Mouse (Mus musculus): Measurements from ENCODE around the gene Slc12a8.

Slc12a8 gene

GRCm38 (mm10) chr16:33545530-33545929 lies 28.4 kb downstream of the Slc12a8 start:
- DNase-seq: no peak

GRCm38 (mm10) chr16:33553689-33554342 lies 36.7 kb downstream of the Slc12a8 start:
- no peak for DNase-seq

GRCm38 (mm10) chr16:33558121-33558520 lies 41.0 kb downstream of the Slc12a8 start:
- DNase-seq: no peak

DNA sequence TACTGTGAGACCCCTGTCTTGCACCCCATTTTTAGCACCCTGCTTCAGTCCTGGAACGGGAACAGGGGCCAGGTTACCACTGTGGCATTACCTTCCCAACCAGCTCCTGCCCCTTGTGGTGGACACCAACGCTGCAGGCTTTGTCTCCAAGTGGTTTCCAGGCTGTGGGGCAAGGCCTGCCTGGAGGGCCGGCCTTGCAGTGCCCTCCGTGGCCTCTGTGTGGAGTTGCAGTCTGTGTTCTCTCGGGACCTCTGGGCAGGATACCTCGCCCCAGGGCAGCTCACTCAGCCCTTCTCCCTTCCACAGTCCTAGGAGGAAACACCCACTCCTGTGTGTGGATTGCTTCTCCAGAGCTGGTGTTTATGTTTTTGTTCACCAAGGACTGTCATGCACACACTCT lies 43.2 kb downstream of the Slc12a8 start:
- peak; percentile 71 for DNase-seq

- DNase-seq: no peak
Measured at GRCm38 (mm10) chr16:33561308-33562009, 44.3 kb downstream of the Slc12a8 start.

- no peak for DNase-seq
Measured at GRCm38 (mm10) chr16:33562874-33563537, 45.9 kb downstream of the Slc12a8 start.

DNA sequence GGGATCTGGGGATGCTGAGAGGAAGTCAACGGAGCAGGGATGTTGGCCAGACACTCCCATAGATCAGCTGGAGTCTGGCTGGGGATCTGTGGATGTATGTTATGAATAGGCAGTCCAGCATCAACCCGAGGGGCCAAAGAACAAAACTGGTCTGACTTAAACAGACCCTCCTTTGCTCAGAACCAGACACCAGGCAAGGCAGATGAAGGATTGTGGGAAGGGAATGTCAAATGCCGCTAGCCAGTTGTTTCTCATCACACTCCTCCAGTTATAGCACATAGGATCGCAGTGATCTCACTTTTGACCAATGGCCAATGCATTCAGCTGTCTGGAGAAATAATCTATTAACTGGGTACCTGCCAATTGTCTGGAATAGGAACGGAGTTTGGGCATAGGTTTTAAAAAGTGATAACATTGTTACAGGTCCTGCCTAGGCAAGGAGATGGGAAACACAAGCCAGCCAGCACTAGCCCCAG lies 46.4 kb downstream of the Slc12a8 start:
- DNase-seq: no peak

DNA sequence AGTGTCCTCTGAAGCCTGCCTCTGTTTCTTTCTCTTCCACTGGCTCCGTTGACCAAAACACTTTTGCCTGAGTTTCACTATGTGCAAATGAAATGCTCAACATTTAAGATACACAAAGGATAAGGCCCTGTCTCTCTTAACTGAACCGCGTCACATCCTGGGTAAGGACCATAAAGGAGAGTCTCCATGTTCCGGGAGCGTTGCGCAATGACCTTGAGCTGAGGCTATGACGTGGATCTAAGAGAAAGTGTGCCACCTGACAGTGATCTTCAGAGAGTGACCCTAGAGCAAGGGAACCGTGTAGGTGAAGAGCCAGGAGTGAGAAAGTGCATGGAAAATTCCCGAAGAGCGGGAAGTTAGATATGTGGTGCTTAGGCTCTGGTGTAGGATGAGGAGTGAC lies 49.3 kb downstream of the Slc12a8 start:
- DNase-seq: no peak

GRCm38 (mm10) chr16:33567736-33568135 lies 50.6 kb downstream of the Slc12a8 start:
- DNase-seq: no peak

GRCm38 (mm10) chr16:33568269-33569016 lies 51.3 kb downstream of the Slc12a8 start:
- DNase-seq: no peak

GRCm38 (mm10) chr16:33572646-33573045 lies 55.5 kb downstream of the Slc12a8 start:
- no peak for DNase-seq

DNA sequence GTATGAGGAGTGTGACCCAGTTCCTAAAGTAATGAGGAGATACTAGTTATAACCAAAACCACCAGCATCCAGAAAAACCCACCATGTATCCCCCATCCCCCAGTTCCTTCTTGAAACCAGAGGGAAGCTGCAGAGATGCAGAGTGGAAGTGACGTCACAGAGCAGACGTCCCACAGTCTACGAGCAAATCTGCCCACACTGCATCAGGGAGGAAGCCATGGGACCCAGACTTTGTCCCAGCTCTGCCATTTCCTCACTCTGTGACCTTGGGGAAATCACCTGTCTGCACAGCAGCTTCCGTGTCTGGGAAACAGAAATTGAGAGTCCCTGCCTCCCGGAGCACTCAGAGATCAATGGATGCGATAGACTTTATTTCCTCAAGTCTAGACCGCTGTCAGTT lies 56.6 kb downstream of the Slc12a8 start:
- DNase-seq: no peak

DNA sequence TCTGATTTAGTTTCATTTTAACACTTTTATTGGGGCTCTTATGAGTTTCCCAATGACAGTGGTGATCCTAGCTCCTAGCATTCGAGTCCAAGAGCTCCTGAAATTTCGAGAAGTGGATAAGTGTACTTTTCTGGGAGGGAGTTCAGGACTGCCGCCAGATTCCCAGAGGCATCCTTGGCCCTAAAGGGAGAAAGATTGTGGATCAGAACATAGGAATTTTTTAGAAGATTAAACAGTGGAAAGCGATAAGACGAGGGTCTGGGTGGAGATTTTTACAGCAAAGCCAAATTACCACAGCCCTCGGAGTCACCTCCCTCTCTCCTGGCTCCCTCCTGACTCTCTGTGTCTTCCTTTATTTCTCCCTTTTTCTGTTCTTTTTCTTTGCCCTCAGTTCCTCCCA lies 58.6 kb downstream of the Slc12a8 start:
- DNase-seq: no peak

DNA sequence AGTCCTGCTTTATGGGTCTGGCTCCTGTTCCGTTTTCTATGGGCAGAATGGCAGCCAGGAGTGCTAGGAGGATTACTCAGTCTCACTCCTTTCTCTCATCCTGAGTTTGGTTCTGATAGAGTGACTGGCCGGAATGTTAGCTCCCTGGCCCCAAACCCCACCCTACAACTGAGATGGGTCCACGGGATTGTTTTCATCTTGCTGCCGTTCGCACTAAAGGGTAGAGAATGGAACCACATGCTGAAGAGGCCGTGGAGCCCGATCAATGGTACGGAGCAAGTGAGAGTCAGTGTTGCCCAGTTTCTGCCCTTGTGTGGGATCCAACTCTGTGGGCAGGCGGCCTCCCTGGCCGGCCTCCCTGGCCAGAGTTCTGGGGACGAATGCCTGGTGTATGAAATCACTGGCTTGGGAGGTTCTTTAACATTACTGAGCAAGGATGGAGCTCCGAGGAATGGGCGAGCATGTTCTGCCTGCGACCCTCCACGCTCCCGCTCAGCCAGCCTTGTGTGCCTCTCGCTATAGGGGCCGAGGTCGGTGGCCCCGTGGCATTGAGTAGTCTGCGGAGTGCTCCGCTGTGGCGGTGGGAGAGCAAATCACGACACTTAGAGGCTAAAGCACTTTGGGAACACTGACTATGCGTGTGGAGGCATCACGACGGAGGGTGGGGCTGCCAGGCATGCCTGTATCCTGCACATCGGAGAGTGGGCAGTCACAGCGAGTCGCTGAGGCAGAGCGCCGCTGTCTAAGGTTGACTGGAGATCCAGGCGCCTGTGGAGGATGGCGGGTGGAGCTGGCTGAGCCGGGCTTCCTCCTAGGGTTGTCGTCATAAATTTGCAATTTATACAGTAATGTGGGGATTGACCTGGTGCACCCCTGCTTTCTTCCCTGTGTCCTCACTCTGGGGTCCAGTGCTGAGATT lies 59.4 kb downstream of the Slc12a8 start:
- no peak for DNase-seq

GRCm38 (mm10) chr16:33578462-33578861 lies 61.3 kb downstream of the Slc12a8 start:
- no peak for DNase-seq

DNA sequence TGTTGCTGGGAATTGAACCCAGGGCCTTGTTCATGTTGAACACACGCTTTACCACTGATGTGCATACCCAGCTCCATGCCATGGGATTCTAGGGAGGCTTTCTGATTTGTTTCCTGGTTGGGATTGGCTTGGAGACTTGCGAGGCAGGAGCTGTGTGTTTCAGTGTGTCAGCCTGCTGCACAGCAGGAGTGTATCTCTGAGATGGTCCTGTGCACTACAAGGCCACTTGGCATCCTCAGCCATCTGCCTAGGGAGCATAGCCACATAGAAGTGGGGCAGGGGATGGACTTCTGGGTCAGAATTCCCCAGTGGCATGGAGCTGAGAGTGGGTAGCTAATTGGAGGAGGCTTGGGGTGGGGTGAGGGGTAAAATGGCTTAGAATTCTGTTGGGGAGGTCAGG lies 63.2 kb downstream of the Slc12a8 start:
- no peak for DNase-seq

DNA sequence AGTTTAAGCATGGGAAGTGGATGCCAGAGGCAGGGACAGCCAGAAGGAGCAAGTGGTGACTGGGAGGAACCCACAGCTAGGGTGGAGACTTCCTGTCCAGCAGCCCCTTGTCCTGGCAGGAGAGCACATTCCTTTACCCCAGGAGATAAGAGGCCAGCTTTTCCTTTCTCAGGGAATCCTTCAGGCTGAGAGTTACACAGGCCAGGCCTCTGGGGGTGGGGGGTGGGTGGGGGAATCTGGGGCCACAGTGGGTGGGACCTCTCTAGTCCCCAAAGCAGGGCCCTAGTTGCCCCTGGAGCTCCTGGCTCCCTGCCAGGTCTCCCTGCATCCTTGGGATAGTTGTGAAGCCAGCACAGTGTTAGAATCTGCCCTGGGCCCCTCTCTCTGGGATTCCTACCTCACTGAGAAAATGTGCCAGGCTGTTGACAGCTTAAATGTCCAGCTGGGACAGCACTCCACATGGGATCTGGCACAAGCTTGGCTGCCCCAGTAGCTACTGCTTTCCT lies 63.7 kb downstream of the Slc12a8 start:
- DNase-seq: no peak

DNA sequence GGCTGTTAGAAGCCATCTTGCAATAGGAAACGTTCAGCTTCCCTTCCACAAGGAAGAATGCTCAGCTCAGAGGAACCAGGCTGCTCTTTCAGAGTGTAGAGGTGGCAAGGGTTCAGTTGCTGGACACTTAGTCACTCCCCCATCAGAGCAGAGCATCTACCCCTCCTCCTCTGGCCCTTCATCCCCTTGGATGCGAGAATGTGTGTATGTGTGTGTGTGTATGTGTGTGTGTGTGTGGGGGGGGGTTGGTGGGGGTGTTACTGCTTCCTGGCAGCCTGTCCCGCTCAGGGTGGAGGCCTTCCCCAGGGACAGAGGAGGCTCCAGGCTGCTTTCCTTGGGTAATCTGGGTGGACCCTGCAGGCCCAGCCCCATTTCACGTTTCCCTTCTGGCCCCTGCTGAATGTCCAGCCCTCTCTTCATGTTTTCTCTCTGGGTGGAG lies 64.6 kb downstream of the Slc12a8 start:
- DNase-seq: no peak

DNA sequence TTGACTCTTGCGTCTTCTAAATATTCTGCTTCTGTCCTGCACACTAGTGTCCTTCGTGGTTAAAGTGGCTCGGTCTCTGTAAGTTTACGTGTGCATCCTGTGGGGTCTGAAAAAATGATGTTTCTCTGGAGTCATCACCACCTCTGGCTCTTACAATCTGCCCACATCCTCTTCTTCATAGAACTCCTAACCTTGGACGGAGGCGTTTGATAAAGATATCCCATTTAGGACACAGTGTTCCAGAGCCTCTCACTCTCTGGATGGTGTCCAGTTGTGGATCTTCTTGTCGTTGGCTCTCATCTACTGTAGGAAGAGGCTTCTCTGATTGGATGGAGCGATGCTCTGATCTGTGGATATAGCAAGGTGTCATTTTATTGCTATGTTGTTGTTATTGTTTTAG lies 65.4 kb downstream of the Slc12a8 start:
- no peak for DNase-seq

DNA sequence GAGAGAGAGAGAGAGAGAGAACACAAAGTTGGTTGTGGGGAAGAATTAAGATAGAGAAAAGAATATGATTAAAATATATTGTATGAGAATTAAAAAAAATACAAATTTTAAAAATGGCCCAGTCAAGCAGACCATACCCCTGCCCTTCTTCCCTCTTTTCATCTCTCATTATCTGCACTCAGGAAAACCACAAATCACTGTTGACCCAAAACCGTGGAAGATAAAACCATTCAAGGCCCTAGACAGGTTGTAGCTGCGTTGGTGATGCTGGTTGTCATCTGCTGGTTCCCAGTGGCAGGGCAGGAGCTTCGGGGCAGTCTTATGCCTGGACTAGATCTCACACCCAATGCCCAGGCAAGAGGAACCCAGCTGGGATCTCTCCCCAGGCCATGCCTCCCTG lies 66.2 kb downstream of the Slc12a8 start:
- no peak for DNase-seq

DNA sequence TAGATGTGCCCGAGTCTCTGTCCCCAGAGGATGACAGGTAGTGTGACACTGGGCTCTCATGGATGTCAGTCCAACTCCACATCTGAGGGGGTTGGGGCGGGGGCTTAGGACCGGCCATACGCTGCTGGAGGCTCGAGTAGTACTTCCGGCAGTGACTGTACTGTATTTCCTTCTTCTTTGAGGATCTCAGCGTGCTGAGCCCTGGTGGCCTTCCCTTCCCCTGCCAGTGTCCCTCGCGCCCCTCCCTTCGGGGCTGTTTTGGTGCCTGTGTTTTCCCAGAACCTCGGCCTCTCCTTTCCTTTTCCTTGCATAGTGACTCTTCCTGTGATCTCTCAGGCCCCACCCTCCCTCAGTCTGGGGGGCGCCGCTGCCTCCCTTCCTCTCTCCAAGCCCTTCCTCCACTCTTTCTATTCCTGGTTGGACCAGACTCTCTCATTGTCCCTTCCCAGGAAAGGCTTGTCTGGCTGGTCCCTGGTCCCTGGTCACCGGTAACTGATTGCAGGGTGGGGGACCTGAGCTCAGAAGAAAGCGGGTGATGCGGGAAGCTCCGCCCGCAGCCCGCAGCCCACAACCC lies 66.8 kb downstream of the Slc12a8 start:
- DNase-seq: no peak

Measured in right cerebral cortex, postnatal 14 days (tissue).